Mouse (Mus musculus): ENCODE data around the gene Pef1.

- TF ChIP-seq CTCF (IDR thresholded peaks at IDR 0.05; ENCODE audit: extremely low read depth, insufficient read depth, low read length) = no peak
- TF ChIP-seq POLR2A (IDR thresholded peaks at IDR 0.05; ENCODE audit: extremely low read depth, insufficient read depth, low read length) = no peak
These were observed 28.4 kb downstream of the Pef1 start for GRCm38 (mm10) chr4:130130641-130131350.

Measured in cortical plate, adult 2 months (tissue).